Mouse (Mus musculus) adipose tissue, adult 10 weeks (tissue): ENCODE results near the gene Npm3. TPM values are rescaled to one million over a fixed set of nuclear protein-coding genes. Genes with fewer than 3 reads are reported as not detected.

Source experiments
- polyA plus RNA-seq: library from polyadenylated mRNA; stranded (reverse); fragments of 350-450 nt; fragmentation: Illumina TruSeq; extraction: RNeasy Lipid Tissue Mini Kit (QIAGEN cat#74804); gene quantifications from one replicate; pipeline ENCODE4 v1.2.3, GENCODE M21; 2014; ENCODE audit warnings: low read depth, low replicate concordance

Npm3 gene
- polyA plus RNA-seq, result 54.3 TPM

DNA sequence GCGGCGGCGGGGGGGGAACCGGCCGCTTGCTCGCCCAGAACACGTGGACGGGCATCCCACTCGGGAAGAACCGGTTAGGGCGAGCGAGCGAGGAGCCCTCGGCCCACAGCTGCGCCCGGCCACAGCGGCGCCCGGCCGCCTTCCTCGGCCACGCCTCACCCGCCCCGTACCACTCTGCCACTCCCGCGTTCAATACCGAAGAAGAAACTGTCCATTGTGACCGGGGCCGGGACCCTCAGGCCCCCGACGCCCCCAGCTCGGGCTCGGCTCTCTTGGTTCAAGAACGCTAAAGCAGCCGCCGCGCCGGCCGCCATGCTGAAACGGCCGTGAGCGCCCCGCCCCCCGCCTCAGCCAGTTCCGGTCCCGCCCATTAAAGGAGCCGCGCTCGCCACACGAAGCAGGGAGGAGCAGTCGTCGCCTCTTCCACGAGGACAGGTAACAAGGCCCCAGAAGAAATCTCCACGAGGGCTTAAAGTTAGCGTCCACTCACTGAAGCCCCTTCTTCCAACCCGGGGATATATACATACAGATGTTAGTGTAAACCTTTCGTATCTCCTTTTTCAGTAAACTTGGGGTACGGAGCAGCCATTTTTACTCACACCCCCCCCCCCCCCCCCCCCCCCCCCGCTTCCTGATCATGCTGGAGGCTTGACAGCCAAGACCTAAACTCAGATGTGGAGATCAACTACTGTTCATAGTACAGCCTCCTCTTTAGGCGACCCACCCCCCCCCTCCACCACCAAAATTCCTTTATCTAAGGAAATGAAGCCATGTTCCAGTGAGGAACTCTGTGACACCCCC, at the start of gene Npm3:
Gene Npm3, minus strand, starts transcription at position 349 of the 801 bp plus-strand sequence.

DNA sequence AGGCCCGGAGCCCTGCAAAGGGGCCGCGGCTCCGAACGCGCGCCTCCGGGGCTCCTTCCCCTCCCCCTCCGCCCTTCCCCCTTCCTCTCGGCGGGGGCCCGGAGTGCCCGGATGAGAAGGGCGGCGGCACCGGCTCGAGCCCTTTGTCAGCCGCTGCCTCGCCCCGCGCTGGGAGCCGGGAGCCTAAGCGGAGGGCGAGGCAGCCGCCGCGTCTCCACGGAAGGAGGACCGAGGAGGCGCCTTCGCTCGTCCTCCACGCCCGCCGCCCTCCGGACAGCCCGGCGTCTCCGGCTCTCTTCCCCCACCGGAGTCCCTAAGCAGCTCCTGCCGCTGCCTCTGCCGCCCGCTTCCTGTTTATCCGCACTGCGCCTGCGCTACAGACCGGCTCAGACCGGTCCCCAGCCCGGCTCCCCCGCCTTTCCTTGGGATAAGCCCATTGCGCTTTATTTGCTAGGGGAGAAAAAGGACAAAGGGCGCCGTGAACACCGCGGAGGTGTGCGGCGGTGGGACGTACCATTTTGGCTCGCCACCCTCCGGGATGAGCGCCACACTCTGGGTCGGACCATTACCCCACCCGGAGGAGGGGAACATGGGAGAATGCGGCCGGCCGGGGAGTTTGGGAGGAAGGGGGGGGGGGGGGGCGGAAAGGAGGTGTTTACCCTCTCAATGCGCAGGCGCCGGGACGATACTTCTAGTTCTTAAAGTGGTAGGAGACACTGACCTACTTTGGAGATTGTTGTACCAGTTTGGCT, 34.0 kb upstream of the Npm3 start, which contains the start of gene Mgea5:
Gene Mgea5, minus strand, starts transcription at position 657 of the 752 bp plus-strand sequence.

DNA sequence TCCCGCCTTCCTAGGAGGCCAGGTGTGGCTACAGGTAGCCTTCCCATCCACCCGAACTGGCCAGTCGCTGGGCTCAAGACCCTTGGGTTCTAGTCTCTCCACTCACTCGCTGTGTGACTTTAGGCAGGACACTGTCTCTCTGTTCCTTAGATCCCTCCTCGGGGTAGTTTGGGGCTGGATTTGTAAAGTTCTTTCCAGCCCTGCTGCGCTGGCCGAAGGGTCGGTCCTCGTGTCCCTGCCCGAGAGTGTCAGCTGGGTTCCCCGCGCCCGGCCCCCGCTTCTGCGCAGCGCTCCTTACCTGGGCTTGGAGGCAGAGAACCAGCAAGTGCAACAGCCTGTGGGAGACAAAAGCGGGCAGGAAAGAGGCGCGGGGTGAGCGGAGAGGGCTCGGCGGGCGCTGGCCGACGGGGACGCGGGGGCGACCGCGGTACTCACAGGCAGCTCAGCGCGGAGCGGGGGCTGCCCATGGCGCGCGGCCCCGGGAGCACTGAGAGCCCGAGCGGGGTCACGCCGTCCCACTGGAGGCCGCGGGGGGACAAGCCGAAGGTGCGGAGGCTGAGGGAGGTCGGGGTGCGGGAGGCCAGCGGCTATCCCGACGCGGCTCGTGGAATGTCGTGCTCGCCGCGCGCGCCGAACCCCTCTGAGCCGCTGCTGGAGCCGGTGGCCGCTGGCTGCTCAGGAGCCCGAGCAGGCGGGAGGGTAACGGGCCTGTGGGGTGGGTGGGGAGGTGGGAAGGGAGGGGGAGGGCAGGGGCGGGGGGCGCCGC, 7.0 kb downstream of the Npm3 start, which contains the start of gene Fgf8:
Gene Fgf8, minus strand, starts transcription at position 698 of the 766 bp plus-strand sequence.

Other genes starting within 250 kb of the Npm3 start
- 12.2 TPM for gene Poll, start 189.1 kb downstream of the Npm3 start, polyA plus RNA-seq
- gene Gm17018, start 189.0 kb downstream of the Npm3 start, polyA plus RNA-seq, result 22.7 TPM
- 36.8 TPM for gene Fbxw4, start 89.3 kb downstream of the Npm3 start, polyA plus RNA-seq
- not detected for gene Fgf8, start 6.7 kb downstream of the Npm3 start, polyA plus RNA-seq
- 62.6 TPM for gene Mgea5, start 34.2 kb upstream of the Npm3 start, polyA plus RNA-seq
- 1.4 TPM for gene Kcnip2, start 66.5 kb upstream of the Npm3 start, polyA plus RNA-seq
- gene Armh3, start 248.9 kb upstream of the Npm3 start, polyA plus RNA-seq, result 11.6 TPM